Mouse (Mus musculus) NIH3T3 (cell line): Measurements from ENCODE around the gene Nt5dc1.
"Not testable (repeated sequence)": the region's sequence is repeated elsewhere in the genome, so short reads cannot be mapped to it uniquely, and the experiment has no call there.

Experiments
- DNase-seq: peaks from one replicate; pipeline ENCODE4 v3.0.0-alpha.2; 2012; ENCODE audit warnings: low read depth

Nt5dc1 gene

DNA sequence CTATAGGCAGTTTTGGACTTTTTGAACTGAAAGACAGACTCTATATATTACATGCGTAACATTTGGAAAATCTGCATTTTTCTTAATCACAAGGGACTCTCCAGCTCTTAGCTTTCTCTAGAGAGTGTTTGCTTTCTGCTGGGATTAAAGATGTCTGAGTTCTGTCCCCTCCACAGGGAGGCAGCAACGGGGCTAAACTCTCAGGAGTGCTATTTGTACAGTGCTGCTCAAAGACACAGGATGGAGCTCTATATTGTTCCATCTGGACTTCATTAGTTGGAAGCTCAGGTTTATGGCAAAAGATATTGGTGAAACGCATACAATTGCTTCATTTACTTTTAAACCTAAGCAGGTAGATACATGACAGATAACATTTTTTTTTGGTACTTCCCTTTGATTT is 105.8 kb downstream of the Nt5dc1 start:
- DNase-seq = peak; percentile 31

- DNase-seq = no peak
Observed at GRCm38 (mm10) chr10:34309915-34310685, 108.3 kb downstream of the Nt5dc1 start.

- peak; percentile 71 for DNase-seq
Observed at GRCm38 (mm10) chr10:34307070-34307469, 111.3 kb downstream of the Nt5dc1 start.

- DNase-seq = no peak
Observed at GRCm38 (mm10) chr10:34300368-34300767, 118.0 kb downstream of the Nt5dc1 start.

GRCm38 (mm10) chr10:34297980-34298753 is 120.2 kb downstream of the Nt5dc1 start:
- peak; percentile 79 for DNase-seq

- DNase-seq = peak; percentile 98
Observed at GRCm38 (mm10) chr10:34297299-34297979, 120.9 kb downstream of the Nt5dc1 start, which contains the start of gene Tspyl4. Gene Tspyl4, plus strand, starts transcription at chr10:34297442.

- no peak for DNase-seq
Observed at GRCm38 (mm10) chr10:34296911-34297298, 121.4 kb downstream of the Nt5dc1 start.

- peak; percentile 76 for DNase-seq
Observed at GRCm38 (mm10) chr10:34282420-34283238, 135.7 kb downstream of the Nt5dc1 start.

- peak; percentile 99 for DNase-seq
Observed at GRCm38 (mm10) chr10:34281962-34282388, 136.4 kb downstream of the Nt5dc1 start, which contains the start of gene Tspyl1. Gene Tspyl1, plus strand, starts transcription at chr10:34282190.

GRCm38 (mm10) chr10:34281211-34281961 is 137.0 kb downstream of the Nt5dc1 start:
- DNase-seq = peak; percentile 56

GRCm38 (mm10) chr10:34280591-34281175 is 137.7 kb downstream of the Nt5dc1 start:
- peak; percentile 89 for DNase-seq

GRCm38 (mm10) chr10:34271681-34272080 is 146.7 kb downstream of the Nt5dc1 start:
- DNase-seq = peak; percentile 35

DNA sequence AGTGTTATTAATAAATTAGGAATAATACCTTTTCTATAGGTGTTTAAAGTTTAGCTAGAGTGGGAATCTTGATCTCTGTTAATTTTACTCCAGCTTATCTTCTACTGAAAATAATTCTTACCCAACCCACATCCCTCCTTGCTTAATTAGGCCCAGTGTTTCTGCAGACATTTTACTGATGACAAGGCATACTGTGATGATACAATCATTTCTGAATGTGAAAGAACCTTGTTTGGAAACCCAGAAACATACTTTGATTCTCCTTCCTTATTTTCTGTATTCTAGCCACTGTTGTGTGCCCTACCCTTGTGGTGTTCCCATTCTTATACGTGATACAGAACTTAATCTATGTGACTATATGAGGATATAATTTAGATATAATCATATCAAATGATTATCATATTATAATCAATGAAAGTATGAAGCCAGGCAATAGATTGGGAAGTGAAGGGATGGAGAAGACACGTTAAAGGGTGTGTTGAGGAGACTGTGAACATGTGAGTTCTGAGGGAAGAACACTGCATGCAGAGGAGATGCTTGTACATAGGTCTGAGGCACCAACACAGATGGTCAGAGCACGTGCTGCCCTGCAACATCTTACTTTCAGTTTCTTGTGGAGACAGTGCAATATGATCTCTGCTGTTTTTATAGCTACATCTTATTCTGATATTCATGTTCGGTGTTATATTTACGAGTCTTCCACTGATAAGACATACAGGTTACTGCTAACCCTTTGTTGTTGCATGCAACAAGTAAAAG is 150.9 kb downstream of the Nt5dc1 start:
- DNase-seq = peak; percentile 38

DNA sequence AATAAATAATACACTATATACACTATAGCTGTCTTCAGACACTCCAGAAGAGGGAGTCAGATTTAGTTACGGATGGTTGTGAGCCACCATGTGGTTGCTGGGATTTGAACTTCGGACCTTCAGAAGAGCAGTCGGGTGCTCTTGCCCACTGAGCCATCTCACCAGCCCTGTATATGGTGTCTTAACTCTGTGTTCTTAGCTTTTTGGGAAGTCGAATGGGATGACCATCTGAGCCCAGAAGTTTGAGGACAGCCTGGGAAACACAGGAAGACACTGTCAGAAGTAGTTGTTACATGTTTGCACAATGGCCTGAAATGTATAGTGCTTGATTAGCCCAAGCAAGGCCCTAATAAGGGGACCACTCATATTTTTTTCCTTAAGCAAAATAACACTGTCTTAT is 153.2 kb downstream of the Nt5dc1 start:
- no peak for DNase-seq

GRCm38 (mm10) chr10:34252833-34253232 is 165.5 kb downstream of the Nt5dc1 start:
- DNase-seq = not testable (repeated sequence)

GRCm38 (mm10) chr10:34249594-34249993 is 168.8 kb downstream of the Nt5dc1 start:
- DNase-seq = no peak

GRCm38 (mm10) chr10:34247757-34248156 is 170.6 kb downstream of the Nt5dc1 start:
- peak; percentile 13 for DNase-seq

DNA sequence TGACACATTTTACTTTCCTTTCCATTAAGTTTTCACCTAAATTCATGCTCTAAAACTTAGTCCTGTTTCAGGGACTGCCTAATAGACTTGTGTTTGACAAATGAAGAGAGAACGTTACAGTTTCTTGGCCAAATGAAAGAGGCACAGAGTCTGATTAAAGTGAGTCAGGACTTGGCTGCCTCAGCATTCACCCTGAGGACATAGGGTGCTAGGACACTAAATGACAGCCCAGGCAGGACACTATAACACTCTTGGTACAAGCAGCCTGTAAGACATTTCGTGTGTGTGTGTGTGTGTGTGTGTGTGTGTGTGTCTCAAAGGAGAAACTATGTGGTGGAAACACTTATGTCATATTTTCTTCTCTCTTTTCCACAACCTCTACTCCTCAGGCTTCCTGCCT is 172.2 kb downstream of the Nt5dc1 start:
- DNase-seq = no peak

DNA sequence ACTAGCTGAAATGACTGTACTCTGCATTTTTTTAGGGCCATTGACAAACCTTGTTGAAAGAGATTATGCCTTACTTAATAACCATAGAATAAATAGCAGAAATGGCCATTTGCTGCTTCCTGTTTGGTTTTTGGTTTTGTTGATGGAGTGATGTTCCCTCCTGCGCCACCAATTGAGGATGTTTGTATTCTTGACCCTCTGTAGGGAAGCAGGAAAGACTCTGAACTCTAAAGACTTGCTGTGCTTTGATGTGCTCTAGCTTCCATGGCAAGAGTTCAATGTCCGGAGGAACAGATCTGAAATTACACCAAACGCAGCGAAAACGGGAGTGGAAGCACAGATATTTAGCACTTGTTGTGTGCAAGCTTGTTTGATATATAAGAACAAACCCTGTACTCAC is 173.6 kb downstream of the Nt5dc1 start:
- no peak for DNase-seq

GRCm38 (mm10) chr10:34238536-34238935 is 179.8 kb downstream of the Nt5dc1 start:
- DNase-seq = no peak
